Mouse (Mus musculus): ENCODE measurements at regions not wholly inside any gene's neighbourhood (a gene's known extent, or its start where the extent isn't known, plus 50 kb on each side); places are given as distances from the start of the nearest gene placed in this dataset.

DNA sequence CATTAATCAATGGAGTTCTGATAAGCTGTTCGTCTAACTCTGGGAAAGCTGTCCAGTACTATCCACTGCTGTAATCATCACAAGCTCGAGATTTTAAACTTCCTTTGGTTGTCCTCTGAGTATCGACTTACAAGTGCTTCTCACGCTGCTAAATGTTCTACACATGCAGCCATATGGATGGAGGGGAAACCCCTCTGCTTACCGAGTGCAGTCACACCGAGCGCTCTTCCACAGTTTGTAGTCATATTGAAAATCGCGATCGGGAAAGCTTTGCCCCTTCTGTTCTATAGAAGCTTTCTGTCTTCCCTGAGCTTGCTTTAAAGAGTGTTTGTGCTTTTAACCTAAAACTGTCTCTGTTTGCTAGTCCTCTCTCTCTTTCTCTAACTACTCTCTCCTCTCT lies 57.8 kb downstream of the Degs1 start:
- ATAC-seq (no peak), DNase-seq (peak; percentile 5)
- no peaks in the 10 kb centered on the region for H3K9me3 ChIP-seq (ENCODE audit: low read length)
- H3K4me3 ChIP-seq (ENCODE audit: low read depth, low read length) = no peak overlapping the region
- no peaks in the 10 kb centered on the region for H3K27me3 ChIP-seq (ENCODE audit: insufficient read depth, low read length)
- H3K4me1 ChIP-seq (ENCODE audit: insufficient read depth) = no peaks in the 10 kb centered on the region
- 77% methylated on average over 10 of the region's 10 CpGs for WGBS
- no peaks in the 10 kb centered on the region for H3K36me3 ChIP-seq (ENCODE audit: insufficient read depth)
- no peak overlapping the region for H3K4me2 ChIP-seq (ENCODE audit: low read depth)
- no peak overlapping the region for H3K9ac ChIP-seq
- no peak overlapping the region for H3K27ac ChIP-seq (ENCODE audit: low read depth, low read length)
- TF ChIP-seq CTCF (IDR thresholded peaks at IDR 0.05; ENCODE audit: low read depth) = no peak

- Histone ChIP-seq H3K4me3 (ENCODE audit: low read depth, low read length) (no peak overlapping the region), H3K36me3 (ENCODE audit: insufficient read depth) (no peaks in the 10 kb centered on the region), H3K4me2 (ENCODE audit: low read depth) (no peak overlapping the region), H3K9me3 (ENCODE audit: low read length) (no peaks in the 10 kb centered on the region), H3K27ac (ENCODE audit: low read depth, low read length) (no peak overlapping the region), H3K9ac (no peak overlapping the region), H3K4me1 (ENCODE audit: insufficient read depth) (no peaks in the 10 kb centered on the region), H3K27me3 (ENCODE audit: insufficient read depth, low read length) (no peaks in the 10 kb centered on the region)
- no peak for DNase-seq
- no peak for ATAC-seq
- WGBS = 91% methylated on average over 4 of the region's 4 CpGs
- no peak for TF ChIP-seq CTCF (IDR thresholded peaks at IDR 0.05; ENCODE audit: low read depth)
Observed at GRCm38 (mm10) chr1:182223815-182224214, 58.8 kb downstream of the Degs1 start.

All from forebrain, postnatal 0 days (tissue).